Mouse (Mus musculus) hematopoietic stem cell, adult 5-6 weeks (primary cell): Measurements from ENCODE around the gene Slc22a6. TPM values are rescaled to one million over a fixed set of nuclear protein-coding genes. Genes with fewer than 3 reads are reported as not detected.

Experiments used
- ATAC-seq, 2 experiments: fragments of 125-278 bp in 1 of 2; replicated peaks in 1 of 2; 2 replicates each; pipeline ENCODE4 v1.8.0; 2016 to 2017; ENCODE audit warnings: inconsistent platforms in 2 of 2, mild to moderate bottlenecking in 2 of 2, moderate number of reproducible peaks in 2 of 2, low read depth in 1 of 2, moderate TSS enrichment in 1 of 2; ENCODE audit not compliant: low FRiP score in 2 of 2, poor library complexity in 2 of 2, severe bottlenecking in 2 of 2, insufficient read depth in 1 of 2, low TSS enrichment in 1 of 2
- total RNA-seq: library from RNA; stranded (forward); fragments of 172-1452, 232-1000 nt; gene quantifications from 2 replicates; pipeline ENCODE4 v1.2.3, GENCODE M21; 2017

Gene Slc22a6
- total RNA-seq, result not detected in 2 replicates

GRCm38 (mm10) chr19:8617904-8618303 lies at the start of gene Slc22a6:
Gene Slc22a6 (plus strand): TSS chr19:8618039.
- no peak for ATAC-seq

GRCm38 (mm10) chr19:8569453-8569863 lies 48.4 kb upstream of the Slc22a6 start:
- peak; percentile 47 to 56; a peak in 2 of 4 replicates for ATAC-seq

GRCm38 (mm10) chr19:8570341-8571040 lies 47.3 kb upstream of the Slc22a6 start:
- ATAC-seq, result no peak

GRCm38 (mm10) chr19:8571746-8572145 lies 46.1 kb upstream of the Slc22a6 start:
- ATAC-seq, result peak; percentile 47 to 65

- no peak for ATAC-seq
Measured at GRCm38 (mm10) chr19:8572485-8572884, 45.4 kb upstream of the Slc22a6 start.

GRCm38 (mm10) chr19:8577432-8577831 lies 40.4 kb upstream of the Slc22a6 start:
- ATAC-seq, result no peak

- ATAC-seq, result peak; percentile 88
Measured at GRCm38 (mm10) chr19:8578293-8578969, 39.4 kb upstream of the Slc22a6 start.

- no peak for ATAC-seq
Measured at GRCm38 (mm10) chr19:8578970-8579342, 38.9 kb upstream of the Slc22a6 start.

- no peak for ATAC-seq
Measured at GRCm38 (mm10) chr19:8585298-8585697, 32.5 kb upstream of the Slc22a6 start.

GRCm38 (mm10) chr19:8585899-8586298 lies 31.9 kb upstream of the Slc22a6 start:
- no peak for ATAC-seq

GRCm38 (mm10) chr19:8586350-8586749 lies 31.5 kb upstream of the Slc22a6 start:
- no peak for ATAC-seq

GRCm38 (mm10) chr19:8587315-8587714 lies 30.5 kb upstream of the Slc22a6 start:
- no peak for ATAC-seq

GRCm38 (mm10) chr19:8590954-8591353 lies 26.9 kb upstream of the Slc22a6 start, which contains the start of gene Slc22a8:
Gene Slc22a8 (plus strand): TSS chr19:8591254.
- ATAC-seq, result no peak

GRCm38 (mm10) chr19:8592155-8592554 lies 25.7 kb upstream of the Slc22a6 start:
- ATAC-seq, result peak; percentile 89 to 96

GRCm38 (mm10) chr19:8592873-8593408 lies 24.9 kb upstream of the Slc22a6 start:
- no peak for ATAC-seq

- no peak for ATAC-seq
Measured at GRCm38 (mm10) chr19:8593833-8594232, 24.0 kb upstream of the Slc22a6 start.

GRCm38 (mm10) chr19:8594518-8594917 lies 23.3 kb upstream of the Slc22a6 start:
- ATAC-seq, result no peak

- ATAC-seq, result no peak
Measured at GRCm38 (mm10) chr19:8597269-8597668, 20.6 kb upstream of the Slc22a6 start.
